Mouse (Mus musculus) stomach, postnatal 0 days (tissue): ENCODE measurements around the gene Gm28729.

Experiments
- CTCF ChIP-seq: IDR thresholded peaks from 2 replicates; pipeline ENCODE4 v1.5.1; 2016; ENCODE audit warnings: antibody characterized with exemption, low read depth, mild to moderate bottlenecking, moderate library complexity
- EP300 ChIP-seq: optimal IDR thresholded peaks from 2 replicates; pipeline ENCODE3; 2016; ENCODE audit warnings: antibody characterized with exemption

GRCm38 (mm10) chr9:96558594-96558993 lies 33.5 kb upstream of the Gm28729 start:
- no peak for TF ChIP-seq CTCF
- TF ChIP-seq EP300: no peak
